Mouse (Mus musculus) cerebellum, adult 11 months (tissue): Measurements from ENCODE around the gene Capn3.
A peak's percentile ranks its signal among the peaks of the same experiment; 100 is the strongest.

Experiments used
- DNase-seq: peaks from one replicate; pipeline ENCODE4 v3.0.0; 2022

Capn3 gene

GRCm38 (mm10) chr2:120482506-120483389 lies 26.9 kb downstream of the Capn3 start:
- no peak for DNase-seq

DNA sequence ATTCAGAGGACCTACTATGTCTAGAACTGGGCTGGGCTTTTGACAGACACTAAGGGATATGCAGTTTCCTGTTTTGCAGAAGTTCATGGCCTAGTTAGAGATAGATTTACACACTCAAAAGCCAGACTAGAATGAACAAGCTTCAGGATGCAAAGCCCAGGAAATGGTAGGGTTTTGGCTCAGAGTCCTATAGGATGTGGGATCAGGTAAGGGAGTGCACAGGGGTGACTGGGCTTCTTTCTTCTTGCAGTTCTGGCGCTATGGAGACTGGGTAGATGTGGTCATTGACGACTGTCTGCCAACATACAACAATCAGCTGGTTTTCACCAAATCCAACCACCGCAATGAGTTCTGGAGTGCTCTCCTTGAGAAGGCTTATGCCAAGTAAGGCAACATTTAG lies 28.4 kb downstream of the Capn3 start:
- DNase-seq: no peak

GRCm38 (mm10) chr2:120493254-120493653 lies 37.4 kb downstream of the Capn3 start:
- DNase-seq: no peak

DNA sequence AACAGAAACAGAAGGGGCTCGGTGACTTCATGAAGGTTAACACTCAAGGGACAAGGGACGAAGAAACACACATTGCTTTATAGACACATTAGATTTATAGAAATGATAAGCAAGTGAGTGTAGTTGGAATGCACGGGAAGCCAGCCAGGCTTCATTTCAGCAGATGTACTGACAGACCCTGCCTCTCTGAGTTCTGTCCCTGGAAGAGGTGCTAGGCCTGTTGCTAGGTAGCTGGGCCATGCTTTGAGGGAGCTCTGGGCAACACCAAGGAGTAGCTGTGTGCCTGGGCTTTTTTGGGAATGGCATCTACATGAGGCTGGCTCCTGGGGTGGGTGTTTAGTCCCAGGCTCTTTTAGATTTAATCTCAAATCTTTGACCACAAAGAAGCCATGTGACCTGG lies 40.7 kb downstream of the Capn3 start:
- DNase-seq: no peak

DNA sequence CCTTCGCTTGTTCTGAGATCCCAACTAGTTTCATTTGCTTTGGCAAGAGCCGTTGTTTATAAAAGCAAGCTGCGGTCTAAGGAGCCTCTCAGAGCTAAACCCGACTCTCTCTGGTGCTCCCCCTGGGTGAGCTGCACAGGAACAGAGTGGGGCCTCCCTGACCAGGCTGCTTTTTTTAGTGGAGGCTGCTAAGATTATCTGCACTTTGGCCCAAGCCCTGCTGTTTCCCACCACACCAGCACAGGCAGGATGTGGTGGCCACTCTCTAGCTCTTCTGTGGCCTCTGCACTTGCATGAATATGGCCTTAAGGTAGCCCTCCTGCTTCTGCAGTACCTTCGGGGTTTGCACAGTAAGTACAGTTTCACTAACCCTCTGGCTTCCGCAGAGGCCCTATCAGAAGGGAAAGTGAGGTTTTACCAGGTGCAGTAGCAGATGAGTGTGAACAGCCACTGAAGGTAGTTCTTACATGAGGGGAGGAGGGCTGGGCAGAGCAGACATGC lies 44.2 kb downstream of the Capn3 start:
- no peak for DNase-seq

DNA sequence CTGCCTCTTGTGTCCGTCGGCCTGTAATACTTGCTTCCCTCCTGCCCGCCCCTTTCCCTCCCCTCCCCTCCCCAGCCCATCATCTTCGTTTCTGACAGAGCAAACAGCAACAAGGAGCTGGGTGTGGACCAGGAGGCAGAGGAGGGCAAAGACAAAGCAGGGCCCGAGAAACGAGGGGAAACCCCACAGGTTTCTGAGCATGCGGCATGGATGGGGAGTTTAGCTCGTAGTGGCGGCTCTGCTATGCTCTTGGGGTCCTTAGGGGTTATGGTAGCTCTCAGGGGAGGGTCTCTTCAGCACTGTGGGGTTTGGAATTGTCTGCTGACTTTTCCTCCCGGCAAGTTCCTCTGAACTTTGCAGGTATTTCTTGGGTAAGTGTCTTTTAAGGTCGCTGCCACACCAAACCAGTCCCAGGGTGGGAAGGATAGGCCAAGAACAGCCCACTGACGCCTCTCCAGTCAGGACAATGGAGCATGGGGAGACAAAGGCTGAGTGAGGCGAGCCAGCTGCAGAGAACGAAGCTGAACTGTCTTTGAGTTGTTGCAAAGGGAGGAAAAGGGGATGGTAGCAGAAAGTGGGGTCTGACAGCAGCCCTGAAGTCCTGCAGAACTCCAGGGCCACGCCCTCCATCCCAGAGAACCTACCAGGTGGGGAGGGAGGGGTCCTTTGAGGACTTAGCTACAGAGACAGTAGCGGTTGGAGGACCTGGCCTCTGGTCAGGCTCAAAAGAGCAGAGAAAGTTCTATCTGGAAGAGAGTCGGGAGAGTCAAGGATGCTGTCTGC lies 45.5 kb downstream of the Capn3 start:
- no peak for DNase-seq

GRCm38 (mm10) chr2:120501931-120502604 lies 46.2 kb downstream of the Capn3 start:
- no peak for DNase-seq

DNA sequence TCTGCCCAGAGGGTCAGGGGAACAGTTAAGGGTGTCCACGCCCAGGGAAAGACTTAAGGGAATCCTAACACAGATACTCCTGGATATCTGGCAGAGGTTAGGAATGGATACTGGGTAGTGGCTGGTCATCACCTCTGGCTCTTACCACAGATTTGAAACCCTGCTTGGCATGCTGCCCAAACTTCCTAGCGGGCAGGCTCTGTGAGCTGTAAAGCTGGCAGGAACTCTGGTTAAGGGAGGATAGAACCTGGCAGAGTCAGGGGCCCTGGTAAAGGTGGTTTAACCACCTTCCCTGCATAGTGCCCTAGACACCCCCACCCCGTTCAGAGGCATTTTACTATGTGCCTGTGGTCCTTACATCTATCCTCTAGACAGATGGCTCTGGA lies 46.8 kb downstream of the Capn3 start:
- DNase-seq: peak; percentile 20

GRCm38 (mm10) chr2:120503094-120503493 lies 47.3 kb downstream of the Capn3 start:
- no peak for DNase-seq

- no peak for DNase-seq
Observed at GRCm38 (mm10) chr2:120503992-120504391, 48.2 kb downstream of the Capn3 start.

DNA sequence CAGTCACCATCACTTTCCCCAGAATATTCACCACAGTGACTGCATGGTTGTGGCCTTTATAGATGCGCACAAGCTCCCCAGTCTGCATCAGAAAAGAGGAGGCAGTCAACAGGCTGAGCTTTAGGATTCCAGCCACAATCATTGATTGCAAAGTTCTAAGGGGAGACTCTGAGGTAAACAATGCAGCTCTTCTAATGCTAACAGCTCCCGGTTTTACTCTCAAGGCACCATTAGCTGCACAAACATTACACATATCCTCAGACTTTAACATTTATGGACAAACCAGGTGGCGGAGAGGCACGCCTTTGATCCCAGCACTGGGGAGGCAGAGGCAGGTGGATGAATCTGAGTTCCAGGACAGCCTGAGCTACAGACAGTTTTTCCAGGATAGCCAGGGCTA lies 58.4 kb downstream of the Capn3 start:
- DNase-seq: no peak

- no peak for DNase-seq
Observed at GRCm38 (mm10) chr2:120518547-120519210, 62.9 kb downstream of the Capn3 start.

DNA sequence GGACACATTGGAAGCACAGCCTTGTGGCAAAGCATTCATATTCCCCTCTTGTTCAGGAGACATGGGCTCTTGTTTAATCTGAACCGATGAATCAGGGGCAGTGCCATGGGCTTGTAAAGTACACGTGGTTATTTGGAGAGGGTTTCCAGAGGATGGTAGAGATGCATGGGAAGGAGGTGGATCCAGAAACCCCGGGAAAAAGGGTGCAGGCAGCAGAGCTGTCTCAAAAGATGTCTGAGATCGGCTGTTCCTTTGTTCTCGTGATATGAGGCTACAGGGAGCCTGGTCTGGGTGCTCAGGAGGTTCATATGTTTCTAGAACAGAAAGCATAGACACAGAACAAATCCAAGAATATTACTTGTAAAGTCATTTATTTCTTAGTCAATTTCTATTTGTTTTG lies 71.0 kb downstream of the Capn3 start:
- DNase-seq: no peak

DNA sequence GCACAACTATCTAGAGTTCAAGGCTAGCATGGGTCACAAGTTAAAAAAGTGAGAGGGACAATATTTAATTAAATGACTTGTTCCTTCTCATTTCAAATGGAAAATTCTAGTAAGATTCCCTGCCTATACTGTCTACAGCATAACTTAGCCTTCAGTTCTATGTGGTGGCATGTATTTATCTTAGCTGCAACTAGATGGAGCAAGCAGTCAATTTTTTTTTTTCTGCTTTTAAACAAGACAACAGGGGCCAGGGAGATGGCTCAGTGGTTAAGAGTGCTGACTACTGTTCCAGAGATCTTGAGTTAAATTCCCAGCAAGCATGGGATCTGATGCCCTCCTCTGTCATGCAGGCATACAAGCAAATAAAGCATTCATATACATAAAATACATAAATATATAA lies 73.7 kb downstream of the Capn3 start:
- no peak for DNase-seq

- no peak for DNase-seq
Observed at GRCm38 (mm10) chr2:120531223-120531622, 75.4 kb downstream of the Capn3 start.

GRCm38 (mm10) chr2:120539333-120539732 lies 83.5 kb downstream of the Capn3 start:
- DNase-seq: no peak

- peak; percentile 15 for DNase-seq
Observed at GRCm38 (mm10) chr2:120539778-120540208, 84.0 kb downstream of the Capn3 start.

GRCm38 (mm10) chr2:120544732-120545131 lies 88.9 kb downstream of the Capn3 start:
- DNase-seq: no peak
